Comparison of ENCODE assay signal across 9 mouse cellular contexts in the genomic region with DNA sequence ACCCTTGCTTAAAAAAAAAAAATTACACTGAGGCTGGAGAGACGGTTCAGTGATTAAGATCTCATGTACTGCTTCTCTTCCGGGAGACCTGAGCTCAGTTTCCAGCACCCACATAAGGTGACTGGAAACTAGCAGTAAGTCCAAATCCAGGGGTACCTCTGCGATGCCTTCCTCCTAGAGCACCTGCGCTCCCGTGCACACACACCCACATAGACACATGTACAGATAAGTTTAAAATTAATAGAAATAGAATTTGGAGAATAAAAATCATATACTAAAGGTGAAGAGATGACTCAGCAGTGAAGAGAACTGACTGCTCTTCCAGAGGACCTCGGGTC. TPM values are rescaled to one million over a fixed set of nuclear protein-coding genes. Genes with fewer than 3 reads are reported as not detected.
DNase-seq lines count a peak whose midpoint lies in the region; ATAC-seq and TF ChIP-seq lines count a peak whose summit lies in the region.
"Had no signal": no experiment of that assay in that cellular context is flagged by ENCODE, and none has a peak within 500 bp of the region (broad histone marks: within the 10 kb centered on the region; RNA-seq: fewer than 3 reads in every experiment).

No protein-coding gene starts in this region.

- TF ChIP-seq CTCF in ES-Bruce4 (IDR thresholded peaks at IDR 0.05; ENCODE audit: low read depth, low read length): no peak
- TF ChIP-seq CTCF in forebrain, postnatal 0 days (IDR thresholded peaks at IDR 0.05; ENCODE audit: low read depth): no peak
- TF ChIP-seq CTCF in liver, postnatal 0 days (IDR thresholded peaks at IDR 0.05; ENCODE audit: low read depth): no peak

- no peak for DNase-seq in heart, embryonic 10.5 days (ENCODE audit: low spot score)
- DNase-seq in heart, postnatal 25 days (ENCODE audit: low spot score): no peak
- no peak for DNase-seq in forebrain, postnatal 0 days
- no peak for DNase-seq in liver, postnatal 0 days
- DNase-seq in gastrocnemius, postnatal 14 days: no peak
- DNase-seq in frontal cortex, postnatal 10 days (ENCODE audit: low spot score in 2 of 2): no peak
- DNase-seq in urinary bladder, adult 18-20 months (ENCODE audit: low spot score in 2 of 2): no peak
- DNase-seq: cerebellum, adult 11 months had no signal

- no peak for TF ChIP-seq POLR2A in ES-Bruce4 (IDR thresholded peaks at IDR 0.05; ENCODE audit: insufficient read depth, low read length)

- no peaks in the 10 kb centered on the region for H3K36me3 ChIP-seq in heart, embryonic 10.5 days
- peaks cover 6% of the 10 kb centered on the region for H3K36me3 ChIP-seq in ES-Bruce4 (ENCODE audit: control insufficient read depth, insufficient read depth, low read length, poor library complexity, severe bottlenecking)
- H3K36me3 ChIP-seq in forebrain, postnatal 0 days (ENCODE audit: insufficient read depth): no peaks in the 10 kb centered on the region
- no peaks in the 10 kb centered on the region for H3K36me3 ChIP-seq in liver, postnatal 0 days (replicated peaks; ENCODE audit: insufficient read depth, low read length)

- peak overlapping the region; percentile 94 for H3K9ac ChIP-seq in ES-Bruce4 (ENCODE audit: low read depth, poor library complexity, severe bottlenecking)
- no peak overlapping the region for H3K9ac ChIP-seq in forebrain, postnatal 0 days
- H3K9ac ChIP-seq in liver, postnatal 0 days (replicated peaks): peak overlapping the region; percentile 80

- ATAC-seq in forebrain, postnatal 0 days: no peak
- no peak for ATAC-seq in liver, postnatal 0 days

- H3K9me3 ChIP-seq in heart, embryonic 10.5 days: no peaks in the 10 kb centered on the region
- H3K9me3 ChIP-seq in ES-Bruce4 (replicated peaks; ENCODE audit: control insufficient read depth, insufficient read depth, low read length, poor library complexity, severe bottlenecking): no peaks in the 10 kb centered on the region
- H3K9me3 ChIP-seq in forebrain, postnatal 0 days (ENCODE audit: low read length): no peaks in the 10 kb centered on the region
- no peaks in the 10 kb centered on the region for H3K9me3 ChIP-seq in liver, postnatal 0 days (ENCODE audit: low read length)

- TF ChIP-seq EP300 in ES-Bruce4 (IDR thresholded peaks at IDR 0.05; ENCODE audit: insufficient read depth, low read depth, low read length): no peak
- no peak for TF ChIP-seq EP300 in liver, postnatal 0 days (IDR thresholded peaks at IDR 0.05; ENCODE audit: low read depth)

- H3K27ac ChIP-seq in heart, embryonic 10.5 days: peak overlapping the region; percentile 100; the same call in 1 of the 2 replicates
- peak overlapping the region; percentile 83 for H3K27ac ChIP-seq in ES-Bruce4 (ENCODE audit: insufficient read depth, low read length)
- no peak overlapping the region for H3K27ac ChIP-seq in forebrain, postnatal 0 days (ENCODE audit: low read depth, low read length)
- peak overlapping the region; percentile 98 for H3K27ac ChIP-seq in liver, postnatal 0 days (ENCODE audit: low read depth)

- H3K27me3 ChIP-seq in heart, embryonic 10.5 days (ENCODE audit: insufficient read depth, poor library complexity, severe bottlenecking): no peaks in the 10 kb centered on the region
- no peaks in the 10 kb centered on the region for H3K27me3 ChIP-seq in ES-Bruce4 (ENCODE audit: control insufficient read depth, insufficient read depth, low read length, poor library complexity, severe bottlenecking)
- no peaks in the 10 kb centered on the region for H3K27me3 ChIP-seq in forebrain, postnatal 0 days (ENCODE audit: insufficient read depth, low read length)
- no peaks in the 10 kb centered on the region for H3K27me3 ChIP-seq in liver, postnatal 0 days (ENCODE audit: insufficient read depth, low read length)

- intact Hi-C loops in heart, postnatal 25 days (cut with DNase I): loop anchor here (2.0 kb wide), 1 partner anchor 29 kb away; no protein-coding TSS in a partner anchor
- intact Hi-C loops in gastrocnemius, postnatal 14 days (cut with DNase I; ENCODE audit: low total_unique reads): no loop called here

- H3K4me2 ChIP-seq in forebrain, postnatal 0 days (ENCODE audit: low read depth): peak overlapping the region; percentile 63
- peak overlapping the region; percentile 79 for H3K4me2 ChIP-seq in liver, postnatal 0 days (ENCODE audit: low read depth, low read length)

- peaks cover 16% of the 10 kb centered on the region for H3K4me1 ChIP-seq in heart, embryonic 10.5 days
- H3K4me1 ChIP-seq in ES-Bruce4 (ENCODE audit: control insufficient read depth, insufficient read depth, low read length): no peaks in the 10 kb centered on the region
- H3K4me1 ChIP-seq in forebrain, postnatal 0 days (ENCODE audit: insufficient read depth): peaks cover 8% of the 10 kb centered on the region; the same call in 1 of the 2 replicates
- H3K4me1 ChIP-seq in liver, postnatal 0 days (ENCODE audit: insufficient read depth): peaks cover 7% of the 10 kb centered on the region; the same call in 1 of the 2 replicates

- 75% methylated on average over 6 of the region's 6 CpGs for WGBS in heart, embryonic 10.5 days
- WGBS in forebrain, postnatal 0 days: 88% methylated on average over 6 of the region's 6 CpGs
- WGBS in liver, postnatal 0 days (ENCODE audit: insufficient replicate concordance): 65% methylated on average over 6 of the region's 6 CpGs

- H3K4me3 ChIP-seq in heart, embryonic 10.5 days: peak overlapping the region; percentile 99
- no peak overlapping the region for H3K4me3 ChIP-seq in ES-Bruce4 (ENCODE audit: low read depth, low read length)
- H3K4me3 ChIP-seq in forebrain, postnatal 0 days (ENCODE audit: low read depth, low read length): no peak overlapping the region
- peak overlapping the region; percentile 95 for H3K4me3 ChIP-seq in liver, postnatal 0 days (ENCODE audit: low read depth, low read length)

RNA-seq across cellular contexts. Expression of a gene that starts 18.2 kb away (rescaled TPM):
- polyA plus RNA-seq in heart, embryonic 10.5 days (2016; fragmentation: Nextera tagmentation; extraction: Ambion mirVana): 43.6 and 46.0 TPM in 2 replicates
- total RNA-seq in heart, postnatal 25 days (2021): 10 to 100 TPM; 40.4 to 41.2 TPM
- polyA plus RNA-seq in ES-Bruce4 (2011; ENCODE audit: insufficient read depth, insufficient read length, low read depth, missing spikeins): 103 and 104 TPM in 2 replicates
- total RNA-seq in forebrain, postnatal 0 days (2014; rRNA removed): 31.9 and 53.9 TPM in 2 replicates
- polyA plus RNA-seq in forebrain, postnatal 0 days (2015; fragmentation: Nextera tagmentation; extraction: Ambion mirVana): 20.2 and 32.0 TPM in 2 replicates
- polyA plus RNA-seq in liver, postnatal 0 days (2015; fragmentation: Nextera tagmentation; extraction: Ambion mirVana): 14.1 and 17.2 TPM in 2 replicates
- total RNA-seq in gastrocnemius, postnatal 14 days (2021): 10 to 100 TPM; 36.7 to 38.2 TPM

Comparison
In these comparisons a context has a peak if more than half of its experiments do, and no peak if none do; other contexts are left out.
1. H3K4me3 ChIP-seq: peak in heart, embryonic 10.5 days (single experiment) and liver, postnatal 0 days (single experiment); none in ES-Bruce4 (single experiment) and forebrain, postnatal 0 days (single experiment).